Mouse (Mus musculus) heart, adult 2 months (tissue): Measurements from ENCODE around the gene Pdzd8.

ENCODE experiments used
- CTCF ChIP-seq: fragments of 200-600 bp; IDR thresholded peaks from 2 replicates; pipeline ENCODE4 v1.8.1; 2022; ENCODE audit warnings: antibody characterized with exemption, mild to moderate bottlenecking, moderate library complexity
- EP300 ChIP-seq: fragments of 200-500 bp; IDR thresholded peaks from 2 replicates; pipeline ENCODE4 v1.6.1; 2011; ENCODE audit warnings: low read depth, low read length, control low read depth; ENCODE audit not compliant: insufficient read depth
- POLR2A ChIP-seq: fragments of 200-500 bp; IDR thresholded peaks from 2 replicates; pipeline ENCODE4 v1.6.1; 2011; ENCODE audit warnings: mild to moderate bottlenecking, low read depth, low read length, control low read depth; ENCODE audit not compliant: insufficient read depth

DNA sequence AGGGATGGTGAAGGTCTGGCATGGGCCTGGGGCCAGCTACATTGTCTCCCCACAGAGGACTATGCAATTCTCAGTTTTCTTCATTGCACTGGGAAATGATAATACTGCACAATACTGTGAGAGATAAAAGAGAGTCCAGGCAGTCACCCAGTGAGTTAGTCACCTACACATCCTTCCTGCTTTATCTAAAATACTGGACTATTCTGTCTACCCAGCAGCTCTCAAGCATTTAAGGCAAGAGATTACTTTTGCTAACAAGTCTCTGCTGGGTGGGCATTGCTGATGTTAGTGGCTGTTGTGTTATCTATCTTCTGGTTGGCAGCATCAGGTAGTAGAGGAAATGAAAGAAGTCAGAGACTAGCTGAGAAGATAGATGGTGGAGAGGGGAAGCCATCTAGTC lies 56.5 kb downstream of the Pdzd8 start:
- TF ChIP-seq POLR2A (no peak), CTCF (no peak), EP300 (no peak)
